Mouse (Mus musculus) limb, embryonic 11.5 days (tissue): ENCODE data around the gene 1700102P08Rik. TPM values are rescaled to one million over a fixed set of nuclear protein-coding genes. Genes with fewer than 3 reads are reported as not detected.

Experiments
- ATAC-seq: fragments of 200-750 bp; cut with Nextera tagmentation; 2 replicates; pipeline ENCODE4 v1.8.0; 2017; ENCODE audit warnings: low read depth; ENCODE audit not compliant: insufficient number of reproducible peaks, low FRiP score, low TSS enrichment
- DNase-seq: peaks from one replicate; pipeline ENCODE4 v3.0.0-alpha.2; 2015; ENCODE audit warnings: low spot score
- H3K27ac ChIP-seq: fragments of 300-500 bp; sonication (generic); replicated peaks from 2 replicates; pipeline ENCODE4 v1.5.1; 2014; ENCODE audit warnings: low read depth, mild to moderate bottlenecking, low read length
- H3K27me3 ChIP-seq: fragments of 300-500 bp; sonication (generic); 2 replicates; pipeline ENCODE4 v1.6.1; 2014; ENCODE audit warnings: mild to moderate bottlenecking, low read length, mixed read lengths; ENCODE audit not compliant: control insufficient read depth, insufficient read depth
- H3K36me3 ChIP-seq: fragments of 300-500 bp; sonication (generic); 2 replicates; pipeline ENCODE4 v1.6.1; 2014; ENCODE audit warnings: mild to moderate bottlenecking, low read length, moderate library complexity, mixed read lengths; ENCODE audit not compliant: control insufficient read depth, insufficient read depth
- H3K4me1 ChIP-seq: fragments of 300-500 bp; sonication (generic); 2 replicates; pipeline ENCODE4 v1.6.1; 2014; ENCODE audit warnings: low read length, mixed read lengths; ENCODE audit not compliant: control insufficient read depth, insufficient read depth
- H3K4me2 ChIP-seq: fragments of 300-500 bp; sonication (generic); 2 replicates; pipeline ENCODE4 v1.6.1; 2014; ENCODE audit warnings: low read depth, mild to moderate bottlenecking, moderate library complexity; ENCODE audit not compliant: severe bottlenecking
- H3K4me3 ChIP-seq: fragments of 300-500 bp; sonication (generic); 2 replicates; pipeline ENCODE4 v1.5.1; 2014; ENCODE audit warnings: low read depth, low read length
- H3K9ac ChIP-seq: fragments of 300-500 bp; sonication (generic); 2 replicates; pipeline ENCODE4 v1.6.1; 2014; ENCODE audit warnings: mild to moderate bottlenecking, low read length
- H3K9me3 ChIP-seq: fragments of 300-500 bp; sonication (generic); 2 replicates; pipeline ENCODE4 v1.6.1; 2016; ENCODE audit warnings: low read length; ENCODE audit not compliant: control insufficient read depth
- WGBS: fragments of 180-500 bp; shearing (Covaris S2); extraction: QIAGEN DNeasy Blood & Tissue Kit; methylation state at CpG from one replicate; pipeline ENCODE4 v1.1.7; 2014; 5-methylcytosine and 5-hydroxymethylcytosine counted together
- polyA plus RNA-seq: library from polyadenylated mRNA; unstranded; fragments of >200 nt; fragmentation: Nextera tagmentation; extraction: Ambion mirVana; gene quantifications from 2 replicates; pipeline ENCODE4 v1.2.1, GENCODE M21; 2014

1700102P08Rik gene
- polyA plus RNA-seq, 1 experiment from 2014 or later, result 0.57 TPM

DNA sequence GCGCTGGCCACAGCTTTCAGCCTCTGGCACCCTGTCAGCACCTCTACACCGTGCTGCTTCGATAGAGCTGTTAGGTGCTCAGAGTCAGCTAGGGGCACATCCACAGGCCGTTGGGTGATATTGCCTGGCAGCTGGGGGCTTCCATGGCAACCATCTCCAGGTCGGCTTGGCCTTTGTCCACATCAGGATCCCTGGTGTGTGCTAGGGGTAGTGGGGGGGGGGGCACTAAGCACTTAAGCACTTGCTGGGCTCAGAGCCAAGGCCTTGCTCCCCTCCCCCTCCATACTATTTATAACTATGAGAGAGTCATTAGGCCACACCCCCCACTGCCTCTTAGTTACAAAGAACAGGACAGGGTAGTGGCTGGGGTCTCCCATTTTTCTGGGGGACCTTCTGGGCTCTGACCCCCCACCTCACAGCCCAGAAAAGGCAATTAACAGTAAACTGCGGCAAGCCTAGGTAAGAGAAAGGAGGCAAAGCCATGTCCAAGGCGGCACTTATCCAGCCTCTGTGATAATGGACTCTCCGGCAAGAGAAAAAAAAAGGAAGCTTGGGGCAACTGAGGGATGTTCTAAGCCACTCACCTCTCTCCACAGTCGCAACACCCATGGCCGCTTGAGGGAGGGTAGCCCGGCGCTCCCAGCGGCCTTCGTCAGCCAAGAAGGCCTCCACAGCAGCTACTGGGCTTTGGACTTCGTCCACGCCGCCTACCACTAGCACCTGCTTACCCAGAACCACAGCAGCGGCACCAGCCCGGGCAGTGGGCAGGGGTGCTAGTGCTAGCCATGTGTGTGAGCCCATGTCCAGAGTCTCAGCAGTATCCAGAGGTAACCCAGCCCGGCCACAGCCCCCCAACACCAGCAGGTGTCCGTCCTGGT, 57.9 kb downstream of the 1700102P08Rik start:
- H3K9ac ChIP-seq, result peak overlapping the region; percentile 17; the same call in 1 of the 2 replicates
- H3K4me3 ChIP-seq, result no peak overlapping the region
- peak overlapping the region; percentile 95; the same call in 1 of the 2 replicates for H3K4me2 ChIP-seq
- H3K36me3 ChIP-seq, result no peaks in the 10 kb centered on the region
- no peak overlapping the region; the same call in 1 of the 2 replicates for H3K27ac ChIP-seq
- no peaks in the 10 kb centered on the region for H3K27me3 ChIP-seq
- H3K9me3 ChIP-seq, result no peaks in the 10 kb centered on the region
- ATAC-seq (peak; percentile 11), DNase-seq (no peak)
- H3K4me1 ChIP-seq, result peaks cover 19% of the 10 kb centered on the region
- 77% methylated on average over 21 of the region's 21 CpGs for WGBS

DNA sequence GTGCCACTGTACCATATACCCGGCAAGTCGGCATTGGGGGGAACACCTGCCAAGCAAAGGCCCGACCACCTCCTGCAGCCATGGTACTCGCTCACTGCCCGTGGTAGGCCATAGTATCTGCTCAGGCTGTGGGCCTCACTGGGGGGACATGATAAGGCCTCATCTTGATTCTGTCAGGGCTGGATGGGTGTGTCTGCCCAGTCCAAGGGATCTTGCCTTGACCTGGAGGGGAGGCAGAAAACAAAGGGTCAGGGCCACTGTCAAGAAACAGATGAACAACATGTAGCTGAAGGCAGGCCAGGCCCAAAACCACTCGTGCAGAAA, 58.5 kb downstream of the 1700102P08Rik start:
- Histone ChIP-seq H3K9me3 (no peaks in the 10 kb centered on the region), H3K36me3 (no peaks in the 10 kb centered on the region), H3K4me1 (peaks cover 19% of the 10 kb centered on the region), H3K27me3 (no peaks in the 10 kb centered on the region), H3K4me3 (peak overlapping the region; percentile 50; the same call in 1 of the 2 replicates), H3K4me2 (peak overlapping the region; percentile 95), H3K9ac (peak overlapping the region; percentile 17; the same call in 1 of the 2 replicates), H3K27ac (no peak overlapping the region)
- 89% methylated on average over 6 of the region's 6 CpGs for WGBS
- ATAC-seq (no peak), DNase-seq (no peak)

DNA sequence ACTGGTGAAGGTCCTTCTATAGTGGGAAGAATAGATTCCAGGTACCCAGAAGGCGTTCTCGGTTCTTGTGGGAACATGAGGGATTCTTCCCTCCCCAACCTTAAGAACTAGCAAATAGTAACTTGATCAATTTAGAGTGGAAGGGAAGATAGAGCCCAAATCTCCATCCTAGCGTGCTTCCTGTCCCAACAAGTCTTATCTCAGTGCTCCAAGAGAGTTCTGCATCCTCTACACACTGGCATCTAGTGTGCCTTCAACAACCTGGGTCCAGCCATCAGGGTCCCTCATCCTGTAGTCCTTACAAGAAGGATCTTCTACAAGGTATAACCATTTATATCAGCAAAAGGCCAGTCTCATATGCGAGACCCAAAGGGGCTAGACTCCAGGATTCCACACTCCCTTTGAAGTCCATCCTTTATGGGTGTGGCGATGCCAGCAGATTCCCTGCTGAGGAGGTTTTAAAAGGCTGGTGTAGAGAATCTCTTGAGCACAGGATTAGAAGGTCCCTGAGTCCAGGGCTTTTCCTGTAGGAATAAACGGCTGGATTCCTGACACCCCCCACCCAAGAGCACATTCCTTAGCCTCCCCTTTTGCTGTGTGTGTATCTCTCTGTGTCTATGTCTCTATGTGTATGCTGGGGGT, 59.0 kb downstream of the 1700102P08Rik start:
- WGBS, result 50% methylated on average over 6 of the region's 6 CpGs

DNA sequence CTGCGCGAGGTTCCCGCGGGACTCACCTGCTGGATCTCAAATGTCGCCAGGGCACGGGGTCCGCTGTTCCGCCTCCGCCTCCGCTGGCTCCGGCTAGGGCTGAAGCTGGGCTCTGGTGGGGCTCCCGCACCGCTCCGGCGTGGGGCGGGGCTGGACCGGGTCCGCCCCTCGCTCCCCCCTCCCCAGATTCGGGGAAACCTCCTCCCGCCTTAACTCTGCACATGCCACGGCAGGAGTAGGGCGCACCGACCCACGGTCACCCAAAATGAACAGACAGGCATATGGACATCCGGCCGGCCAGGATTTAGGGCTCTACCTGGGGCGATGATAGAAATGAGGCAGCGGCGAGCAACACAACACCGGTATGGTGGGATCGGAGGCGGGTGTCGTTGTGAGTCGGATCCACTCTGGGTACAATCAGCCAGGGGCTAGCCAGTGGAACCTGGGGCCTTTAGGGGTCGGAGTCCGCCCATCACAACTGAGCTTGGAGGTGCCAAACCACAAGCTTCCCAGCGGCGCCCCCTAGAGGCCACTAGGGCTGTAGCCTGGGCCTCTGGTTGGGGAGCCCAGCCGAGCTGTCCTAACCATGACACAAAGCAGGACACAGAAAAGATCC, 59.8 kb downstream of the 1700102P08Rik start:
- Histone ChIP-seq H3K27me3 (no peaks in the 10 kb centered on the region), H3K9me3 (no peaks in the 10 kb centered on the region), H3K4me2 (peak overlapping the region; percentile 95), H3K9ac (peak overlapping the region; percentile 67), H3K27ac (no peak overlapping the region), H3K36me3 (no peaks in the 10 kb centered on the region), H3K4me3 (peak overlapping the region; percentile 50), H3K4me1 (peaks cover 19% of the 10 kb centered on the region)
- WGBS, result under 1% methylated on average over 40 of the region's 40 CpGs
- ATAC-seq (peak; percentile 85), DNase-seq (peak; percentile 97)

More for the DNA sequence above, 59.0 kb downstream of the 1700102P08Rik start:
- Histone ChIP-seq H3K9me3 (no peaks in the 10 kb centered on the region), H3K4me1 (peaks cover 19% of the 10 kb centered on the region), H3K4me2 (peak overlapping the region; percentile 95), H3K27me3 (no peaks in the 10 kb centered on the region), H3K36me3 (no peaks in the 10 kb centered on the region), H3K4me3 (peak overlapping the region; percentile 50), H3K9ac (peak overlapping the region; percentile 67), H3K27ac (no peak overlapping the region)
- ATAC-seq (0 out of 2 replicates have a peak, but pooled peaks have one; percentile 1), DNase-seq (no peak)

DNA sequence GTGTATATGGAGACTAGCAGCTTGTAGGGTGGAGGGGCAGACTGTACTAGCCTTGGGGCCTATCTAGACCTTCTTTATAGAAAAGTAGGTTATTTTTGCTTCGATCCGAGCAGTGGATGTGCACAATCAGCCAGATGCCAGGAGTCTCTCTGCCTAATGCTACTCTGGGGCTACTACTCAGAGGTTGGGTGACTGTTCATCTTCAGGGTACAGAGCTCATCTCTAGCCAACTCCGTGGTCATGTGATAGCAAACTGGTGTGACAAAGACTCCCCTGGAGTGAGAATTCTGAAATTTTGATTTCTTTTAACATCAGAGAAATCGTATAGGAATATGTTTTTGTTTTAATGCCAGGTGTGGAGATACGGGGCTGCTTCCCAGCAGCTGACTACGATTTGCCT, 60.3 kb downstream of the 1700102P08Rik start:
- DNase-seq (no peak), ATAC-seq (no peak; the same call in 1 of the 2 replicates)
- H3K9me3 ChIP-seq, result no peaks in the 10 kb centered on the region
- H3K27me3 ChIP-seq, result no peaks in the 10 kb centered on the region
- H3K9ac ChIP-seq, result peak overlapping the region; percentile 67
- H3K4me2 ChIP-seq, result peak overlapping the region; percentile 95
- peaks cover 19% of the 10 kb centered on the region for H3K4me1 ChIP-seq
- WGBS, result 54% methylated on average over 6 of the region's 6 CpGs
- H3K27ac ChIP-seq, result no peak overlapping the region
- peak overlapping the region; percentile 50 for H3K4me3 ChIP-seq
- no peaks in the 10 kb centered on the region for H3K36me3 ChIP-seq

DNA sequence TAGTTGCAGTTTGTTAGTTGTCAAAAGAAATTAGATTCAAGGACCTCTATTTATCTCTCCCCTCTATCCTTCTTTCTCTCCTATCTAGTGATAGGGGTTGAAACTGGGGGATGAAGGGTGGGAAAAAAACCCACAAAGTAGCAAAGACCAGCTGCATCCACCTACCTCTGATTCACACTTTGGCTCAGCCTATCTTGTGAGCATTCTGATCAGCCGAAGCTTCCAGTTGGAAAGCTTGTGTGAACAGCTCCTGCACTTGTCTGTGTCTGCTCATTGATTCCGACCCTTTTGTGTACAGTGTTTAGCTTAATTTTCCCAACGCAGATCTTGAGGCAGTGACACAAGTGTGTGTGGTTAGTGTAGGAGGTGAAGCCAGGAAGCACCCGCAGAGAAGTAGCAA, 60.9 kb downstream of the 1700102P08Rik start:
- Histone ChIP-seq H3K27ac (no peak overlapping the region), H3K4me1 (peaks cover 19% of the 10 kb centered on the region), H3K36me3 (no peaks in the 10 kb centered on the region), H3K4me2 (no peak overlapping the region), H3K27me3 (no peaks in the 10 kb centered on the region), H3K9ac (no peak overlapping the region), H3K9me3 (no peaks in the 10 kb centered on the region), H3K4me3 (no peak overlapping the region)
- ATAC-seq (no peak), DNase-seq (no peak)
- WGBS, result 88% methylated on average over 4 of the region's 4 CpGs

DNA sequence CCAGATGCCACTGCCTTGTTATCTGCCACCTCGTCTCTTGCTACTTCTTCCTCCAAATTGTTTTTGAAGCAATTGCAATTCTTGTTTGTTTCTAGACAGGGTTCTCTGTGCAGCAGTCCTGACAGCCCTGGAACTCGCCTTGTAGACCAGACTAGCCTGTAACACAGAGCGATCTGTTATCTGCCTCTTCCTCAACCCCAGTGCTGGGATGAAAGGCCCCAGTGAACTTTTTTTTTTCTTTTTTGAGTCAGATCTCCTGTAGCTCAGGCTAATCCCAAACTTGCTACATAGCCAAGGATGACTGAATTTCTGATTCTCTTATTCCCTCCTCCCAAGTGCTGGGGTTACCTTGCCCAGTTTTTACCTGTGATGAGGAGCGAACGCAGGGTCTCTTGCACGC, 61.8 kb downstream of the 1700102P08Rik start:
- H3K27me3 ChIP-seq, result no peaks in the 10 kb centered on the region
- no peak overlapping the region for H3K9ac ChIP-seq

More for the DNA sequence above, 61.8 kb downstream of the 1700102P08Rik start:
- DNase-seq (no peak), ATAC-seq (no peak)
- WGBS, result 86% methylated on average over 6 of the region's 6 CpGs
- Histone ChIP-seq H3K4me2 (no peak overlapping the region), H3K4me3 (no peak overlapping the region), H3K9me3 (no peaks in the 10 kb centered on the region), H3K36me3 (no peaks in the 10 kb centered on the region), H3K27ac (no peak overlapping the region), H3K4me1 (peaks cover 19% of the 10 kb centered on the region)
